16 mouse cellular contexts compared by ENCODE assay signal in the genomic region with DNA sequence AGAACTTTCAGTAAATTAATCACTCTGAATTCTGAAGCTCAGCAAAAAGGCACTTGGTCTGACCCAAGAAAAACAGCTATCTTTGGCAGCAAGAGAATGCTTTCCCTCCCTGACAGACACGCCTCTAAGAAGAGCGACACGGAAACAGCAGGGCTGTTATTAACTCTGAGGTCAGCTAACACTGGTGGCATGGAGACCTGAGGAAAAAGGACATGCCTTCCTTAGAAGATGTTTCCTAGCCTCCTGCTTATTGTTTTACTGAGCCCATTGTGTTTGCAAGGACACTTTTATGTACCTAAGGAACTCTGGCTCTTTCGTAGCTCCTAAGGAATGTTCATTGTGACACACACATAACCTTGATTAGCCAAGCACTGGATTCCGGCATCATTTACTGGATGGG.
A peak's percentile ranks its signal among the peaks of the same experiment; 100 is the strongest.
DNase-seq lines count a peak whose midpoint lies in the region; ATAC-seq and TF ChIP-seq lines count a peak whose summit lies in the region.
"Had no signal": no experiment of that assay in that cellular context is flagged by ENCODE, and none has a peak within 500 bp of the region (broad histone marks: within the 10 kb centered on the region; RNA-seq: fewer than 3 reads in every experiment).

No protein-coding gene starts in this region.

- TF ChIP-seq CTCF in lung, adult 2 months (IDR thresholded peaks at IDR 0.05; ENCODE audit: insufficient read depth, low read length), result no peak

- no peak overlapping the region; the same call in 1 of the 2 replicates for H3K9ac ChIP-seq in lung, embryonic 16.5 days (ENCODE audit: low read length)
- H3K9ac ChIP-seq: embryonic facial prominence, embryonic 15.5 days; forebrain, embryonic 15.5 days; neural tube, embryonic 12.5 days had no signal

- peak overlapping the region; percentile 30 for H3K4me2 ChIP-seq in lung, embryonic 16.5 days (ENCODE audit: low read depth, low read length)
- H3K4me2 ChIP-seq: embryonic facial prominence, embryonic 15.5 days; forebrain, embryonic 15.5 days; neural tube, embryonic 12.5 days had no signal

- ATAC-seq in lung, embryonic 16.5 days (ENCODE audit: low read depth), result peak; percentile 70
- ATAC-seq in erythroid progenitor cell, adult 5-6 weeks (replicated peaks; ENCODE audit: low FRiP score, poor library complexity, severe bottlenecking), result no peak
- ATAC-seq: forebrain, embryonic 15.5 days; midbrain, embryonic 16.5 days had no signal

- peak; percentile 3 for DNase-seq in adrenal gland, adult 8-10 months
- no peak for DNase-seq in adrenal gland, postnatal 4 days (ENCODE audit: low spot score in 2 of 2)
- no peak for DNase-seq in lung, adult 2 months
- DNase-seq in heart, postnatal 36 days, result peak; percentile 11 to 12
- DNase-seq in mesoderm, embryonic 11.5 days (ENCODE audit: low read depth, low spot score), result peak; percentile 12
- DNase-seq in cerebellum, postnatal 4 days (ENCODE audit: low spot score in 2 of 2), result no peak
- DNase-seq: cerebellum, adult 8-10 months; gastrocnemius, postnatal 25 days; liver; lung, postnatal 36 days had no signal

- WGBS in lung, embryonic 16.5 days, result 30% methylated on average over 5 of the region's 5 CpGs
- WGBS in lung, adult 2 months, result 21% methylated on average over 5 of the region's 5 CpGs

- H3K9me3 ChIP-seq in lung, embryonic 16.5 days (ENCODE audit: control insufficient read depth, low read length), result no peaks in the 10 kb centered on the region
- H3K9me3 ChIP-seq: embryonic facial prominence, embryonic 15.5 days; forebrain, embryonic 15.5 days; neural tube, embryonic 12.5 days had no signal

- no peaks in the 10 kb centered on the region for H3K27me3 ChIP-seq in lung, embryonic 16.5 days (ENCODE audit: control insufficient read depth, insufficient read depth, low read depth, low read length)
- H3K27me3 ChIP-seq: embryonic facial prominence, embryonic 15.5 days; forebrain, embryonic 15.5 days; neural tube, embryonic 12.5 days had no signal

- peak overlapping the region; percentile 64 for H3K27ac ChIP-seq in lung, embryonic 16.5 days (ENCODE audit: low read length)
- H3K27ac ChIP-seq: embryonic facial prominence, embryonic 15.5 days; forebrain, embryonic 15.5 days; neural tube, embryonic 12.5 days had no signal

- no peaks in the 10 kb centered on the region for H3K36me3 ChIP-seq in lung, embryonic 16.5 days (ENCODE audit: control insufficient read depth, insufficient read depth, low read length)
- H3K36me3 ChIP-seq: embryonic facial prominence, embryonic 15.5 days; forebrain, embryonic 15.5 days; neural tube, embryonic 12.5 days had no signal

- H3K4me3 ChIP-seq in lung, embryonic 16.5 days (ENCODE audit: low read length), result no peak overlapping the region
- H3K4me3 ChIP-seq in lung, adult 2 months (replicated peaks; ENCODE audit: extremely low read depth, low read depth, low read length), result no peak overlapping the region
- H3K4me3 ChIP-seq: embryonic facial prominence, embryonic 15.5 days; forebrain, embryonic 15.5 days; neural tube, embryonic 12.5 days had no signal

- intact Hi-C loops in heart, postnatal 36 days (cut with DNase I), result loop anchor here (5.0 kb wide), 5 partner anchors 77 to 437 kb away; a partner anchor contains a TSS

- peaks cover 9% of the 10 kb centered on the region; the same call in 1 of the 2 replicates for H3K4me1 ChIP-seq in lung, embryonic 16.5 days (replicated peaks; ENCODE audit: control insufficient read depth, insufficient read depth, low read length)
- H3K4me1 ChIP-seq in lung, adult 2 months (ENCODE audit: control insufficient read depth, insufficient read depth, low read length), result peaks cover 7% of the 10 kb centered on the region
- H3K4me1 ChIP-seq: embryonic facial prominence, embryonic 15.5 days; forebrain, embryonic 15.5 days; neural tube, embryonic 12.5 days had no signal

- TF ChIP-seq POLR2A in lung, adult 2 months (IDR thresholded peaks at IDR 0.05; ENCODE audit: borderline replicate concordance, extremely low read depth, low read depth, low read length), result no peak

Comparison
In these comparisons a context has a peak if more than half of its experiments do, and no peak if none do; other contexts are left out.
1. DNase-seq: peak in adrenal gland, adult 8-10 months (single experiment), heart, postnatal 36 days (2 of 2) and mesoderm, embryonic 11.5 days (single experiment); none in adrenal gland, postnatal 4 days (0 of 2), lung, adult 2 months (single experiment) and cerebellum, postnatal 4 days (0 of 2).